Mouse (Mus musculus) MEL (cell line): ENCODE data around the gene Ptgis. TPM values are rescaled to one million over a fixed set of nuclear protein-coding genes. Genes with fewer than 3 reads are reported as not detected.

ENCODE experiments used
- DNase-seq: peaks from one replicate; pipeline ENCODE4 v3.0.0; 2011; ENCODE audit warnings: low read depth, low spot score
- H3K27ac ChIP-seq: 2 replicates; pipeline ENCODE4 v1.5.1; 2012; ENCODE audit warnings: low read depth, mild to moderate bottlenecking, control low read depth, low read length, moderate library complexity; ENCODE audit not compliant: control insufficient read depth
- H3K27me3 ChIP-seq, 2 experiments: fragments of 150-350 bp in 1 of 2; sonication (generic) in 1 of 2; 2 replicates each; pipeline ENCODE4 v1.6.1; 2012; ENCODE audit warnings: low read length in 2 of 2, mild to moderate bottlenecking in 2 of 2, improper control_type of control experiment in 1 of 2, moderate library complexity in 1 of 2; ENCODE audit not compliant: insufficient read depth in 2 of 2, control insufficient read depth in 1 of 2
- H3K36me3 ChIP-seq, 2 experiments: 2 replicates each; pipeline ENCODE4 v1.6.1; 2012 to 2014; ENCODE audit warnings: low read length in 2 of 2, improper control_type of control experiment in 1 of 2, inconsistent platforms in 1 of 2, mild to moderate bottlenecking in 1 of 2; ENCODE audit not compliant: insufficient read depth in 2 of 2, control insufficient read depth in 1 of 2
- H3K4me1 ChIP-seq, 2 experiments: fragments of 150-350 bp in 1 of 2; sonication (generic) in 1 of 2; 2 replicates each; pipeline ENCODE4 v1.6.1; 2012; ENCODE audit warnings: low read length in 2 of 2, improper control_type of control experiment in 1 of 2, mild to moderate bottlenecking in 1 of 2; ENCODE audit not compliant: insufficient read depth in 2 of 2, control insufficient read depth in 1 of 2
- H3K4me3 ChIP-seq, 2 experiments: fragments of 150-350 bp in 1 of 2; sonication (generic) in 1 of 2; 2 replicates each; pipeline ENCODE4 v1.5.1; 2012; ENCODE audit warnings: low read depth in 2 of 2, low read length in 2 of 2, mild to moderate bottlenecking in 2 of 2, moderate library complexity in 2 of 2, control low read depth in 1 of 2, improper control_type of control experiment in 1 of 2; ENCODE audit not compliant: control insufficient read depth in 1 of 2, insufficient read depth in 1 of 2
- H3K79me2 ChIP-seq: 2 replicates; pipeline ENCODE4 v1.6.1; 2012; ENCODE audit warnings: mild to moderate bottlenecking, low read length, moderate library complexity; ENCODE audit not compliant: control insufficient read depth, poor library complexity, insufficient read depth
- H3K9ac ChIP-seq: 2 replicates; pipeline ENCODE4 v1.6.1; 2012; ENCODE audit warnings: low read depth, mild to moderate bottlenecking, control low read depth, low read length, moderate library complexity; ENCODE audit not compliant: control insufficient read depth, poor library complexity, severe bottlenecking
- H3K9me3 ChIP-seq: fragments of 150-350 bp; sonication (generic); replicated peaks from 2 replicates; pipeline ENCODE4 v1.6.1; 2012; ENCODE audit warnings: mild to moderate bottlenecking, low read length, improper control_type of control experiment, moderate library complexity; ENCODE audit not compliant: insufficient read depth
- BHLHE40 ChIP-seq: IDR thresholded peaks from 2 replicates; pipeline ENCODE4 v1.6.1; 2012; ENCODE audit warnings: low read depth, mild to moderate bottlenecking, inconsistent platforms, low read length, improper control_type of control experiment, borderline replicate concordance
- CTCF ChIP-seq, 3 experiments: IDR thresholded peaks in 2 of 3; conservative IDR thresholded peaks in 1 of 3; 2 replicates each; pipeline ENCODE4 v1.5.1; 2011 to 2012; ENCODE audit warnings: low read length in 3 of 3, low read depth in 2 of 3, mild to moderate bottlenecking in 2 of 3, improper control_type of control experiment in 1 of 3, inconsistent platforms in 1 of 3, mixed read lengths in 1 of 3, moderate library complexity in 1 of 3; ENCODE audit not compliant: control insufficient read depth in 1 of 3, insufficient read depth in 1 of 3, poor library complexity in 1 of 3, severe bottlenecking in 1 of 3
- EP300 ChIP-seq, 2 experiments: IDR thresholded peaks; 2 replicates each; pipeline ENCODE4 v1.6.1; 2011; ENCODE audit warnings: improper control_type of control experiment in 2 of 2, low read length in 2 of 2, low read depth in 1 of 2, mild to moderate bottlenecking in 1 of 2
- ETS1 ChIP-seq: IDR thresholded peaks from 2 replicates; pipeline ENCODE4 v1.6.1; 2012; ENCODE audit warnings: low read depth, mild to moderate bottlenecking, inconsistent platforms, low read length, improper control_type of control experiment, moderate library complexity
- GABPA ChIP-seq: IDR thresholded peaks from 2 replicates; pipeline ENCODE4 v1.6.1; 2012; ENCODE audit warnings: low read depth, mild to moderate bottlenecking, inconsistent platforms, low read length, improper control_type of control experiment, moderate library complexity
- HCFC1 ChIP-seq: IDR thresholded peaks from 2 replicates; pipeline ENCODE4 v1.6.1; 2012; ENCODE audit warnings: low read depth, mild to moderate bottlenecking, inconsistent platforms, low read length, improper control_type of control experiment, moderate library complexity
- KAT2A ChIP-seq: conservative IDR thresholded peaks from 2 replicates; pipeline ENCODE4 v1.6.1; 2012; ENCODE audit warnings: low read depth, low read length, improper control_type of control experiment, inconsistent platforms
- MAX ChIP-seq: IDR thresholded peaks from 2 replicates; pipeline ENCODE4 v1.6.1; 2011; ENCODE audit warnings: low read length, improper control_type of control experiment
- MAZ ChIP-seq: IDR thresholded peaks from 2 replicates; pipeline ENCODE4 v1.6.1; 2012; ENCODE audit warnings: low read depth, mild to moderate bottlenecking, inconsistent platforms, low read length, improper control_type of control experiment
- MEF2A ChIP-seq: IDR thresholded peaks from 2 replicates; pipeline ENCODE4 v1.6.1; 2014; ENCODE audit warnings: low read depth, mild to moderate bottlenecking, inconsistent platforms, low read length, improper control_type of control experiment; ENCODE audit not compliant: poor library complexity, insufficient replicate concordance, severe bottlenecking; ENCODE audit errors: extremely low read depth
- MXI1 ChIP-seq: IDR thresholded peaks from 2 replicates; pipeline ENCODE4 v1.6.1; 2011; ENCODE audit warnings: mild to moderate bottlenecking, low read depth, low read length, improper control_type of control experiment
- MYC ChIP-seq: IDR thresholded peaks from 2 replicates; pipeline ENCODE4 v1.6.1; 2011; ENCODE audit warnings: low read depth, mild to moderate bottlenecking, low read length, improper control_type of control experiment, moderate library complexity
- NELFE ChIP-seq: IDR thresholded peaks from 2 replicates; pipeline ENCODE4 v1.6.1; 2011; ENCODE audit warnings: low read depth, low read length, improper control_type of control experiment
- NRF1 ChIP-seq: IDR thresholded peaks from 2 replicates; pipeline ENCODE4 v1.6.1; 2014; ENCODE audit warnings: low read depth, mild to moderate bottlenecking, inconsistent platforms, low read length, improper control_type of control experiment, moderate library complexity; ENCODE audit not compliant: poor library complexity, insufficient read depth, severe bottlenecking
- POLR2A ChIP-seq, 2 experiments: IDR thresholded peaks; 2 replicates each; pipeline ENCODE4 v1.6.1; 2011 to 2012; ENCODE audit warnings: low read length in 2 of 2, mild to moderate bottlenecking in 2 of 2, control low read depth in 1 of 2, improper control_type of control experiment in 1 of 2, low read depth in 1 of 2, moderate library complexity in 1 of 2; ENCODE audit not compliant: control insufficient read depth in 1 of 2, insufficient read depth in 1 of 2, poor library complexity in 1 of 2
- POLR2AphosphoS2 ChIP-seq: IDR thresholded peaks from 2 replicates; pipeline ENCODE4 v1.6.1; 2011; ENCODE audit warnings: low read length, improper control_type of control experiment
- RAD21 ChIP-seq: IDR thresholded peaks from 2 replicates; pipeline ENCODE4 v1.6.1; 2011; ENCODE audit warnings: mild to moderate bottlenecking, low read depth, low read length, improper control_type of control experiment
- RCOR1 ChIP-seq: IDR thresholded peaks from 2 replicates; pipeline ENCODE4 v1.6.1; 2012; ENCODE audit warnings: low read depth, mild to moderate bottlenecking, inconsistent platforms, low read length, improper control_type of control experiment
- SIN3A ChIP-seq: IDR thresholded peaks from 2 replicates; pipeline ENCODE4 v1.6.1; 2012; ENCODE audit warnings: low read length, improper control_type of control experiment, inconsistent platforms
- TAL1 ChIP-seq: IDR thresholded peaks from 2 replicates; pipeline ENCODE4 v1.6.1; 2012; ENCODE audit warnings: mild to moderate bottlenecking, inconsistent platforms, low read length, moderate library complexity, mixed read lengths
- USF1 ChIP-seq: IDR thresholded peaks from 2 replicates; pipeline ENCODE4 v1.6.1; 2014; ENCODE audit warnings: low read depth, mild to moderate bottlenecking, inconsistent platforms, low read length, improper control_type of control experiment, moderate library complexity
- ZC3H11A ChIP-seq: IDR thresholded peaks from 2 replicates; pipeline ENCODE4 v1.6.1; 2012; ENCODE audit warnings: low read depth, mild to moderate bottlenecking, inconsistent platforms, low read length, improper control_type of control experiment
- ZMIZ1 ChIP-seq: IDR thresholded peaks from 2 replicates; pipeline ENCODE4 v1.6.1; 2012; ENCODE audit warnings: low read depth, mild to moderate bottlenecking, inconsistent platforms, low read length, improper control_type of control experiment, moderate library complexity
- ZNF384 ChIP-seq: IDR thresholded peaks from 2 replicates; pipeline ENCODE4 v1.6.1; 2012; ENCODE audit warnings: low read depth, mild to moderate bottlenecking, inconsistent platforms, low read length, improper control_type of control experiment
- polyA plus RNA-seq, 2 experiments: library from polyadenylated mRNA; stranded (reverse) in 1 of 2; unstranded in 1 of 2; fragments of >175 nt in 1 of 2; fragments of >200 nt in 1 of 2; gene quantifications; 2 replicates each; pipeline versions ENCODE4 v1.2.1 to v1.2.4; 2012; ENCODE audit warnings: low replicate concordance in 2 of 2, low read depth in 1 of 2; ENCODE audit not compliant: insufficient read length in 2 of 2, insufficient read depth in 1 of 2, missing spikeins in 1 of 2
- total RNA-seq: library from RNA; depleted of rRNA; stranded (reverse); fragments of 300-350 nt; gene quantifications from 2 replicates; pipeline ENCODE4 v1.2.3, GENCODE M21; 2012

Gene Ptgis
- total and polyA plus RNA-seq, 3 experiments, result 7.3 to 12.7 TPM; not detected in 1

DNA sequence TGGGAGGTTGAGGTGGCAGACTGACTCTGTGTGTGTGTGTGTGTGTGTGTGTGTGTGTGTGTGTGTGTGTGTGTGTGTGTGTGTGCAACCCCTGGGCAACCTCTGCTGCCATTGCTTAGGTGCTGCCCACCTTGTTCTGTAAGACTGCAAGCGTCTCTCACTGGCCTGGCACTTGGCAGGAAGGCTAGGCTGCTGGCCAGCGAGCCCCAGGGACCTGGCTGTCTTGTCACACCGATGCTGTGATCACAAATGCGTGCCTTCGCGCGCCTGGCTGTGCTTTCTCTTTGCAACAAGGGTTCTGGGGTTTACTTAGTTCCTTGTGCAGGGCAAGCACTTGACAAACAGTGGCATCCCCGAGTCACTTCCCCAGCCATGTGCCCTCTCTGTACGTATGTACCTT lies 30.5 kb downstream of the Ptgis start:
- no peak for DNase-seq
- no peaks in the 10 kb centered on the region for H3K36me3 ChIP-seq
- H3K27ac ChIP-seq, result no peak overlapping the region
- no peaks in the 10 kb centered on the region for H3K9me3 ChIP-seq
- H3K9ac ChIP-seq, result no peak overlapping the region
- TF ChIP-seq MYC (no peak), MAX (no peak), TAL1 (no peak), MAZ (no peak), USF1 (no peak), SIN3A (no peak), MXI1 (no peak), ZNF384 (no peak), CTCF (IDR thresholded peaks at IDR 0.05 in 2 of 3, conservative IDR thresholded peaks at IDR 0.05 in 1 of 3; ENCODE audit: control insufficient read depth in 1 of 3, insufficient read depth in 1 of 3, low read depth in 2 of 3, low read length in 3 of 3, poor library complexity in 1 of 3, severe bottlenecking in 1 of 3) (no peak), RCOR1 (no peak), RAD21 (no peak), ZC3H11A (no peak), EP300 (IDR thresholded peaks at IDR 0.05; ENCODE audit: low read depth in 1 of 2, low read length in 2 of 2) (no peak), POLR2AphosphoS2 (no peak), POLR2A (IDR thresholded peaks at IDR 0.05; ENCODE audit: control insufficient read depth in 1 of 2, insufficient read depth in 1 of 2, low read depth in 1 of 2, low read length in 2 of 2, poor library complexity in 1 of 2) (no peak), ETS1 (no peak), KAT2A (no peak), NELFE (no peak), GABPA (no peak), NRF1 (no peak)
- no peaks in the 10 kb centered on the region for H3K27me3 ChIP-seq
- no peaks in the 10 kb centered on the region for H3K79me2 ChIP-seq
- H3K4me1 ChIP-seq, result no peaks in the 10 kb centered on the region
- H3K4me3 ChIP-seq, result no peak overlapping the region

DNA sequence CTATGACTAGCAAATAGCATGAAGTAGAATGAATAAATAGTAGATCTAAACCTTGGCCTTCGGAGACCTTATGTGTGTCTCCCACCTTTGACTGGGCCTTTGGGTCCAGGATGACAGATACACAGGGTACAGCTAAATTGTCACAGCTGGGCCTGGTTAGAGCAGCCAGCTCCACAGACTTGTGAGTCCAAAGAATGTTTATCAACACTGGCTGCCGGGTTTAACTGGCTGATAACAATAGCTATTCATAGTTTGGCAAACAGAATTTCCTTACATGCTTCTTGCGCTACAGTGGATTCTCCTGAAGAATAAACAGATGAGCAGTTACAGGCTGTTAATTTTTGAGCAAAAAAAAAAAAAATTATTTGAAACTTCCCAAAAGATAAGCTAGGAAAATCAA lies 31.4 kb downstream of the Ptgis start:
- Histone ChIP-seq H3K36me3 (no peaks in the 10 kb centered on the region), H3K79me2 (no peaks in the 10 kb centered on the region), H3K9ac (no peak overlapping the region), H3K27me3 (no peaks in the 10 kb centered on the region), H3K27ac (no peak overlapping the region), H3K4me3 (no peak overlapping the region), H3K4me1 (no peaks in the 10 kb centered on the region), H3K9me3 (no peaks in the 10 kb centered on the region)
- no peak for DNase-seq
- TF ChIP-seq ZMIZ1 (no peak), KAT2A (no peak), GABPA (no peak), MEF2A (no peak), HCFC1 (no peak), ETS1 (no peak), BHLHE40 (no peak), ZC3H11A (no peak), EP300 (IDR thresholded peaks at IDR 0.05; ENCODE audit: low read depth in 1 of 2, low read length in 2 of 2) (no peak)
